Mouse (Mus musculus): ENCODE measurements around the gene Spata31d1b. TPM values are rescaled to one million over a fixed set of nuclear protein-coding genes. Genes with fewer than 3 reads are reported as not detected.

The Spata31d1b gene
- total RNA-seq, 2 experiments from 2014 or later: not detected

DNA sequence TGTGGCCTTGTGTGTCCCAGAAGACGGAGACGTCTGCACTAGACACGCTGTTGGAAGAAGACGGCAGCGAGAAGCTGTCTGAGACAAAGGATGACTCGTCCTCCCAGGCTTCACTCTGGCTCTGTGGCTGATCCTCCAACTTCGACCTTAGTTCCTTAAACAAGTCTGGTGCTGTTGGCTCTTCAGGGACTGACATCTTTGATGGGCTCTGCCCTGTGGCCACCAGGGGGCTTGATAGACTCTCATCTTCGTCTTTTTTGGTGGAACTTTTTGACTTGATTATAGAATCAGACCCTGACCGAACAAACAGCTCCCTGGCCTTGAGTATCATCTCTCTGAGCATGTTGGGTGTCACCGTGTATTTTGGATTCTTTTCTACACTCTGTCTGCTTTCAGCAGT, 29.6 kb downstream of the Spata31d1b start:
- intact Hi-C loops (cut with DNase I): no loop called here
- peak; percentile 21 to 44 for DNase-seq

DNA sequence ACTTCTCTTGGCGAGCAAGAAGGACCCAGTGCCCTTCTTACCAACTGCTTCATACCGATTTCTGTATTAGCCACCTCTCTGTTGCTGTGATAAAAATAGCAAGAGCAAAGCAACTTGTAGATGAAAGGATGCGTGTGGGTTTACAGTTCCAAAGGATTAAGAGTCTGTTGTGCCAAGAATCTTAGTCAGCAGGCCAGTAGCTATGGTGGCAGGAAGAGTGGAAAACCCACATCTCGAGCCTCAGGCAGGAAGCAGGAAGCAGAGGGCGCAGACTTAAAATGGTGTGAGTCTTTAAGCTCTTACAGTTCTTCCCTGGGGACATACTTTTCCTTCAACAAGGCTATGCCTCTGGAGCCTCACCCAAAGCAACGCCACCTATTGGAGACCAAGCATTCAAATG, 33.4 kb downstream of the Spata31d1b start:
- intact Hi-C loops (cut with DNase I): no loop called here
- no peak for DNase-seq

DNA sequence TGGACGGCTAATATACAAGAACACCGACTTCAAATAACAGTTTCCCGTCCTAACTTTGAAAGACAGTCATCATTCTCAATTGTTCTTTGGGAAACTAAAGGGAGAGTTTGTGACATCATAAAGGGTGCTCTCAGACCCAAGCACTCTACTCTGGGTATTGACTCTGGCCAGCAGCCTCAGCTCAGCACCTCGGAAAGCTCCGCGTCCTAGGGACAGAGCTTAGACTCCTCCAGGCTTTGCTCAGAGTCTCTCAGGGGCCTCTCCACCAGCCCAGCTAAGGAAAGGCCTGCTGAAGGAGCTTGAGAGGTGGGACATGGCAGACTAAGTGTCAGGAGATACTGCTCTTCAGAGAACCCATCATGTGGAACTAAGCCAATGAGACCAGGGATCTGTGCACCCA, 34.1 kb downstream of the Spata31d1b start:
- intact Hi-C loops (cut with DNase I): no loop called here
- no peak for DNase-seq

DNA sequence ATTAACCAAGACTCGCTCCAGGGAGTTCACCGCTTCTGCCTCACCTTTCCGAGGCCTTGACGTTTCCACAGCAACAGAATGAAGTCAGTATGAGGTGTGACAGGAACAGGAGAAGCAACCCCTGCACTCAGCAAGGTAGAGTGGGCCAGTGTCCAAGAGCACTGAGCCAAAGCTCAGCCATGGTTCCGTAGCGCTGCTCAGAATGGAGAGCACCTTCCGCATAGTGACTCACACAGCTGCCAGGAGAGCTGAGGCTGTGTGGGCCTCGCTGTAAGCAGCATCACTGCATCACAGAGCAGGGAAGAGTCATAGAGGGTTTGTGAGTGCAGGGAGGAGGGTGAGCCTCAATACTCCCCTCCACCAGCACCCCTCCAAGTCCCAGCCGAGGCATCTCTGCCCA, 34.6 kb downstream of the Spata31d1b start, which contains the start of gene 1700014D04Rik:
Gene 1700014D04Rik (minus strand): TSS at position 42 of the 400 bp plus-strand sequence.
- DNase-seq: no peak
- intact Hi-C loops (cut with DNase I): no loop called here

DNA sequence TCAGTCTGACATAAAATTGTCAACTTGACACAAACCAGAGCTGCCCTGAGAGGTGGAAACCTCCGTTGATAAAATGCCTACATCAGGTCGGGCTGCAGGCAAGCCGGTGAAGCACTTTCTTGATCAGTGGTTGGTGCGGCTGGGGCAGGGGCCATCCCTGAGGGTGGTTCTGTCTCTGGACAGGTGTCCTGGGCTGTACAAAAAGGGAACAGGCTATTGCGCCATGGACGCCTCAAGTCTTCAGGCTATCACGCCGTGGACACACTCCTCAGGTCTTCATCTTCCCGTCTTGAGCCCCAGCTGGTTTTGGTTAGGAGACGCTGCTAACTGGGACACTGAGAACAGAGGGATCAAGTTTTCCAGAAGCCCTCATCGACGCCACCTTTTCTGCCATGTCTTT, 38.2 kb downstream of the Spata31d1b start:
- DNase-seq: no peak
- intact Hi-C loops (cut with DNase I): no loop called here

DNA sequence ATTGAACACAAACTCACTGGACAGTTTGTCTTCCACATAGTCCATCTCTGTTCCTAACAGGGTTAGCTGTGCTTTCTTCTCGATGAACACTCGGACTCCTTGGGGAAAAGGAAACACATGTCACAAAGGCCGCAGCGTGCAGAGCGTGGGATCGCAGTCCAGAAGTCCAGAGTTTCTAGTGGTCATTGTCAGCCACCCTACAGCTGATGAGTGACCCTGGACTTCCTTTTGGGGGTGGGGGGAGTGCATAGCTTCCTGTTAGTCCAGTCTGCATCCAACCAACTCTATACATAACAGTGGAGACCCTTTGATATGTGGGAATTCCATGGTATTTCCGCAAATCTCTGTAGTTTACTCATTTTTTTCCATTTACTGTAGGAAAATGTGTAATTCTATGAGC, 44.8 kb downstream of the Spata31d1b start:
- intact Hi-C loops (cut with DNase I): no loop called here
- DNase-seq: no peak

DNA sequence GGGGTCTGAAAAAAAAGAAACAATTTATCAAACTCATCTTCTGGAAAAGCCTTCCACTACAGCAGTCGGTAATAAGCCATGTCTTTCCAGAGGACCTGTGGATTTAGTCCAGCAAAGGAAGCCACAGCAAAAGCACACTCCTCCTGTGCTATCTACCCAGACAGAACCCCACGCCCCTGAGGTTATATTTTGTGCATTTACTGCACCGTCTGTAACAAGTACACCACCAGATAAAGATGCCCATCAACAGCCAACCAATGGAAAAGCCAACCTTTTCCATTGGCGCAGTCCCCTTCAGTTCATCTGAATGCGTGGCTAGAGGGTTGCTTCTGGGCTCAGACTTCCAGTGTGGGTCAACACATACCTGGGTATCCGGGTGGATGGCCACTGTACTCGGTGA, 50.7 kb downstream of the Spata31d1b start:
- intact Hi-C loops (cut with DNase I): no loop called here
- no peak for DNase-seq

DNA sequence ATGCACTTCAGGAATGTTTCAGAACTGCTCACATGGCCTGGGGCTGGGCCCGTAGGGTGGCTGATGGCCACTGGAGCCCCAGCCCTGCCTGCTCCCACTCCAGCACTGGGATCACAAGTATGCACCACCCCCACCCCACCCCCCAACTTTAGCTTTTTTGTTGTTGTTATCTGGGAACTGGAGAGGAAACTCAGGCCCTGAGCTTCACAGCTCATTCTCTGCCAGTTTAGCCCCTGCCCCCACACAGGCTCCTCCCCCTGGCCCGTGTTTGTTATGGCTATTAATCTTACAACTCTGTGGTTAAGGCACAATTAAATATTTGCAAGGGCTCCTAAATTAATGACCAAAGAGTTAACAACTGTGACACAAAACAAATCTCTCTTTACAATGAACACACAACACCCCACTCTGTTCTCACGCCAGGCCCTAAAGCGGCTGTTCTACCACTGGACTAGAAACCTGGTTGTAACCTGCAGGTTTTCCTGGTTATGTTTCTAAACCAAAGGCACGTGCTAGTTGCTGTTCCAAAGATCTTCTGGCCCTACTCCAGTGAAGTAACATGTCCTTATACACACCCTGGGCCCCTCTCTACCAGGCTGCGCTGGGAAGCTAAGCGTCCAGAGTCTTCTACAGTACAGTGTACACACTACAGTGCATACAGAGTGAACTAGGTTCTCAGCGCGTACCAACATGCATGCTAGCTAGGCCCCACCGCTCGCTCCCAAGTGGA, 54.9 kb downstream of the Spata31d1b start:
- intact Hi-C loops (cut with DNase I): no loop called here
- DNase-seq: peak in 1 of 2 experiments; percentile 23

DNA sequence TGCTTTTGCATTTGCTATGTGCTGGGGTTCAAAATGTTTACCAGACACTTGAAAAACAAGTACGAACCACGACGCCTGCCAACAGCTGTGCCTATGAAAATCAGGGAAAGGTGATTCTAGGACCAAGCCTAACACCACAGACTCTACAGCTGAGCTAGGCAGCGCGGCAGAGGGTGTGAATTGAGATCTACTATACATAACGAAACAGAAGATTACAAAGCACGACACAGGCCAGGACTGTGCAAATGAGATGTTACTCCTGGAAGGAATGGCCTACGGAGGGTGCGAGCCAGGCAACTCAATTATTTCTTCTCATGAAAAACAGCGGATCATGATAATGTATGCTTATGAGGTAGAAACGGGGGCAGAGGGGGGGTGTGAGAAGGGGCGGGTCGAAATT, 56.4 kb downstream of the Spata31d1b start:
- DNase-seq: peak in 1 of 2 experiments; percentile 13
- intact Hi-C loops (cut with DNase I): no loop called here

Other genes with a start within 250 kb of the Spata31d1b start
- gene Agtpbp1, start 127.1 kb upstream of the Spata31d1b start, total RNA-seq (2021): 10 to 100 TPM; 82.2 to 97.3 TPM
- gene Naa35, start 127.0 kb upstream of the Spata31d1b start, total RNA-seq (2021): 10 to 100 TPM; 84.4 to 92.5 TPM
- 10 to 100 TPM; 16.3 to 20.8 TPM for gene Golm1, start 36.5 kb upstream of the Spata31d1b start, total RNA-seq (2021)
- not detected for gene 4921517D22Rik, start 18.2 kb upstream of the Spata31d1b start, total RNA-seq (2021)
- gene Spata31d1a, start 2.0 kb upstream of the Spata31d1b start, total RNA-seq (2021): not detected
- not detected for gene Spata31d1d, start 19.5 kb downstream of the Spata31d1b start, total RNA-seq (2021)
- gene 1700014D04Rik, start 34.5 kb downstream of the Spata31d1b start, total RNA-seq (2021): not detected
- 100 to 1,000 TPM; 207 to 217 TPM for gene Isca1, start 57.5 kb downstream of the Spata31d1b start, total RNA-seq (2021)
- not detected for gene Gm49354, start 70.0 kb downstream of the Spata31d1b start, total RNA-seq (2021)
- gene Tut7, start 110.9 kb downstream of the Spata31d1b start, total RNA-seq (2021): 10 to 100 TPM; 48.9 to 51.1 TPM